Mouse (Mus musculus) neural tube, embryonic 11.5 days (tissue): ENCODE results near the gene Mical3. TPM values are rescaled to one million over a fixed set of nuclear protein-coding genes. Genes with fewer than 3 reads are reported as not detected.

ENCODE experiments used
- ATAC-seq: fragments of 200-750 bp; cut with Nextera tagmentation; 2 replicates; pipeline ENCODE4 v1.8.0; 2017; ENCODE audit warnings: moderate number of reproducible peaks, mild to moderate bottlenecking, moderate TSS enrichment, moderate library complexity; ENCODE audit not compliant: insufficient read depth, low FRiP score, low TSS enrichment
- DNase-seq: peaks from one replicate; pipeline ENCODE4 v3.0.0-alpha.2; 2015; ENCODE audit warnings: low spot score
- H3K27ac ChIP-seq: fragments of 300-500 bp; sonication (generic); 2 replicates; pipeline ENCODE4 v1.5.1; 2014; ENCODE audit warnings: low read depth, mild to moderate bottlenecking, low read length
- H3K27me3 ChIP-seq: fragments of 300-500 bp; sonication (generic); 2 replicates; pipeline ENCODE4 v1.6.1; 2014; ENCODE audit warnings: mild to moderate bottlenecking, low read length, mixed read lengths; ENCODE audit not compliant: control insufficient read depth, insufficient read depth
- H3K36me3 ChIP-seq: fragments of 300-500 bp; sonication (generic); 2 replicates; pipeline ENCODE4 v1.6.1; 2014; ENCODE audit warnings: mild to moderate bottlenecking, low read length, moderate library complexity, mixed read lengths; ENCODE audit not compliant: control insufficient read depth, insufficient read depth
- H3K4me1 ChIP-seq: fragments of 300-500 bp; sonication (generic); 2 replicates; pipeline ENCODE4 v1.6.1; 2014; ENCODE audit warnings: low read length, mixed read lengths; ENCODE audit not compliant: control insufficient read depth, insufficient read depth
- H3K4me2 ChIP-seq: fragments of 300-500 bp; sonication (generic); 2 replicates; pipeline ENCODE4 v1.6.1; 2014; ENCODE audit warnings: low read depth, mild to moderate bottlenecking, moderate library complexity
- H3K4me3 ChIP-seq: fragments of 300-500 bp; sonication (generic); 2 replicates; pipeline ENCODE4 v1.5.1; 2014; ENCODE audit warnings: low read depth, low read length
- H3K9ac ChIP-seq: fragments of 300-500 bp; sonication (generic); 2 replicates; pipeline ENCODE4 v1.6.1; 2014; ENCODE audit warnings: mild to moderate bottlenecking, low read length
- H3K9me3 ChIP-seq: fragments of 300-500 bp; sonication (generic); 2 replicates; pipeline ENCODE4 v1.6.1; 2016; ENCODE audit warnings: low read length; ENCODE audit not compliant: control insufficient read depth
- WGBS: fragments of 180-500 bp; shearing (Covaris S2); extraction: QIAGEN DNeasy Blood & Tissue Kit; methylation state at CpG from one replicate; pipeline ENCODE4 v1.1.7; 2014; 5-methylcytosine and 5-hydroxymethylcytosine counted together
- polyA plus RNA-seq: library from polyadenylated mRNA; unstranded; fragments of >200 nt; fragmentation: Nextera tagmentation; extraction: Ambion mirVana; gene quantifications from 2 replicates; pipeline ENCODE4 v1.2.1, GENCODE M21; 2014

The Mical3 gene
- polyA plus RNA-seq, 1 experiment from 2014 or later, result 18.4 TPM

DNA sequence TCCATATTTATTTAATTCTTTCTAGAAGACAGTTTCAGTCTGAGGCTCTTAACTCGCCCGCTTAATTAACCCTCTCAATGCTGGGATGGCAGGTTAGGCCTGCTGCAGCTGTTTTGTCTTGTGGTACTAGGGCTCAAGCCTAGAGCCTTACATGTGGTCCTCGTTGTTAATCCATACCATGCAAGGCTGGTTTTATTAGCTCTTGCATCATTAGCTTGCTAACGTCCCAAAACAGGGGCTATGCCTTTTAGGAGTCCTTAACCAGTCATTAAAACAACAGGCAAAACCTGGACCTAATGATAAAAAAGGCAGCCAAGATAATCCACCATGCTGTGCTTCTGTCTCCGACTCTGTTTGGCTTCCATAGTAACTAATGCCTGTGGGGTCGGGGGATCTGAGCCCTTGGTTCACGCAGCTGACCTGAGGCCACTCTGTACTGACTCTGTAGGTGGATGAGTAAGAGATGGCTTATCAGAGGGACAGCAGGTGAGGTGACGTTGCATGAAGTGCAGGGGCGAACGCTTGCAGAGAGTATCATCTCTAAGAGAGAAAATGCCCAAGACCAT is 104.7 kb downstream of the Mical3 start:
- H3K36me3 ChIP-seq, result peaks cover 1% of the 10 kb centered on the region
- H3K9me3 ChIP-seq, result no peaks in the 10 kb centered on the region
- no peaks in the 10 kb centered on the region for H3K27me3 ChIP-seq
- no peak overlapping the region for H3K4me2 ChIP-seq
- H3K4me1 ChIP-seq, result no peaks in the 10 kb centered on the region
- H3K9ac ChIP-seq, result no peak overlapping the region
- no peak for DNase-seq
- no peak overlapping the region for H3K27ac ChIP-seq
- no peak overlapping the region for H3K4me3 ChIP-seq
- WGBS, result 53% methylated on average over 10 of the region's 10 CpGs
- no peak for ATAC-seq

DNA sequence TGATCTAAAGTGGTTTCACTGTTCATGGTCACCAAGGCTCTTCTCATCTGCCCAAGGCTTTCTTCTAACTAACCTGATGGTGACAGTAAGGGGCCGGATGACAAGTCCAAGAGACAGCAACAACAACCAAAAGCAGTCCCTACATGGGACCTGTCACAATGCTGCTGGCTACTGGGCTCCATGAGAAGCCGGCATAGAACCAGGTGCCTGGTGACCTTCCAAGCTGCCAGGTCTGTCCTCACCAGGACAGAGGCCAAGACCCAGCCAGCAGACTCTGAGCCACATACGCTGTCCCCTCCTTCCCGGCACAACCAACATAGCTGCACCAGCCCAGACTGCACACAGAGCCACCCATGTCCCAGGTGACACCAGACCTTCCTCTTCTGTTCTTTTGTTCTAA is 112.7 kb downstream of the Mical3 start:
- Histone ChIP-seq H3K4me2 (no peak overlapping the region), H3K27ac (no peak overlapping the region), H3K4me1 (no peaks in the 10 kb centered on the region), H3K36me3 (peaks cover 3% of the 10 kb centered on the region), H3K27me3 (no peaks in the 10 kb centered on the region), H3K9me3 (no peaks in the 10 kb centered on the region), H3K4me3 (no peak overlapping the region), H3K9ac (no peak overlapping the region)
- WGBS, result 94% methylated on average over 4 of the region's 4 CpGs
- no peak for ATAC-seq
- DNase-seq, result no peak

DNA sequence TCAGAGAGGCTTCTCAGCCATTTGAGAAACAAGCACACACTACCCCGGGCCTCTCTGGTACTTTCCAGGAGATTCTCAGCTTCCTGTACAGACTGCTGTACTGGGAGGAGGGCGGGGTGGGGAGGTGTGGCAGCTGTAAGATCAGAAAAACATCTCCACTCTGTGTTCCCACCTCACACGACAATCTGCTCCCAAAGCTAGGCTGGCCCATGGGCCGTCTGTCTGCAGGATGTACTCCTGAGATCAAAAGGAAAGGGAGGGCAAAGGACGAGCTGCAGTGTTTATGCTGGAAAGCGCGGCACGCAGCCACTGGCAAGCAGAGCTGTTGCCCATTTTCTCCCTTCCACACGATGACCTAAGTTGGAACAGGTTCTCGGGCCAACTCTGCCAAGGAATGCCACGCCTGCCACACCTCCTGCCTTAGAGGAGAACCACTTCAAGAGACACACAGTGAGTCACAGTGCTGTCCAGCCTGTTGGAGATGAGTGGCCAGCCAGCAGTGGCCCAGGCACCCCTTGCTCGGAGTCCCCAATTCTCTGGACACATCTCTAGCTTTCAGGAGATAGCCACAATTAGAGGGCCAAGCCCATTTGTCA is 113.3 kb downstream of the Mical3 start:
- WGBS, result 59% methylated on average over 12 of the region's 12 CpGs
- no peak overlapping the region for H3K27ac ChIP-seq
- no peaks in the 10 kb centered on the region for H3K9me3 ChIP-seq
- no peak overlapping the region for H3K4me3 ChIP-seq
- peaks cover 3% of the 10 kb centered on the region for H3K36me3 ChIP-seq
- H3K4me2 ChIP-seq, result no peak overlapping the region
- ATAC-seq, result no peak
- no peak for DNase-seq
- no peaks in the 10 kb centered on the region for H3K4me1 ChIP-seq
- H3K27me3 ChIP-seq, result no peaks in the 10 kb centered on the region
- H3K9ac ChIP-seq, result no peak overlapping the region

DNA sequence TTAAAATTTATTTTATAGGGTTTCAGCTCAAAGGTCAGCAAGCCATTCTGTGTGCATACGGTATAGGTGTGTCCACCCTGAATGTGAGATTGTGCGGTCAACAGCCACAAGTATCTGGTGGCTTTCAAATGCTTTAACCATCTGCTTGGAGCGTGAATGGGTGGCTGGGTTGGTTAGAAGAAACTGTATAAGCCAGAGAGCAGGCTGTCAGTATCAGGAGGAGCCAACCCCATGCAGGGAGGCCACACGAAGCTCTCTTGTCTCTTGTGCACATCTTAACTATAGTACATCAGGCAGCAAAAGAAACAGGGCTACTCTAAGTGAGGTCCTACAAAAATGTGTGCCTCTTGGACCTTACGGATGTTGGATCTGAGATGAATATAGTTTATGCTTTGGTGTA is 114.7 kb downstream of the Mical3 start:
- 84% methylated on average over 5 of the region's 5 CpGs for WGBS
- H3K36me3 ChIP-seq, result peaks cover 4% of the 10 kb centered on the region

DNA sequence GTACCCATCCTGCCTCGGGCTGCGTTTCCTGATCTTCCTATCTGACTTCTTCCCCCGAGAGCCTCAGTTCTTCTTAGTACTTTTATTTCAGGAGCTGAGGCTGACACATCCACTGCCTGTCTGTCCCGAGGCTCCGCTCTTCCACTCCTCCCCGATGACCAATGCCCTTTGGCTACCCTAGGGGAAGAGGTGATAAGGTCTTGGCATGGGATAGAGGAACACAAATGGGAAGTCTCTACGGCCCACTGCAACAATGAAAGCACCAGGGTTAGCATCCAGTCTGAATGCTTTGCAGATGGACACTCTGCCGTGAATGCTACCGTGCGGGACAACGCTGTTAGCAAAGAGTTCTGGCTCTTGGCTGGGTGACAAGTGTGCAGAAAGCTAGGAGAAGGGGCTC is 116.5 kb downstream of the Mical3 start:
- Histone ChIP-seq H3K9me3 (no peaks in the 10 kb centered on the region), H3K27me3 (no peaks in the 10 kb centered on the region), H3K27ac (no peak overlapping the region), H3K4me1 (no peaks in the 10 kb centered on the region), H3K4me2 (no peak overlapping the region), H3K36me3 (0 out of 2 replicates have a peak, but pooled peaks cover 2% of the 10 kb centered on the region), H3K4me3 (no peak overlapping the region), H3K9ac (no peak overlapping the region)
- 86% methylated on average over 11 of the region's 11 CpGs for WGBS
- ATAC-seq, result no peak
- DNase-seq, result no peak

More for the DNA sequence above, 114.7 kb downstream of the Mical3 start:
- H3K27me3 ChIP-seq, result no peaks in the 10 kb centered on the region
- H3K4me2 ChIP-seq, result no peak overlapping the region
- no peak overlapping the region for H3K4me3 ChIP-seq
- no peak overlapping the region for H3K9ac ChIP-seq
- H3K9me3 ChIP-seq, result no peaks in the 10 kb centered on the region
- DNase-seq, result no peak
- no peak overlapping the region for H3K27ac ChIP-seq
- no peaks in the 10 kb centered on the region for H3K4me1 ChIP-seq
- no peak for ATAC-seq

DNA sequence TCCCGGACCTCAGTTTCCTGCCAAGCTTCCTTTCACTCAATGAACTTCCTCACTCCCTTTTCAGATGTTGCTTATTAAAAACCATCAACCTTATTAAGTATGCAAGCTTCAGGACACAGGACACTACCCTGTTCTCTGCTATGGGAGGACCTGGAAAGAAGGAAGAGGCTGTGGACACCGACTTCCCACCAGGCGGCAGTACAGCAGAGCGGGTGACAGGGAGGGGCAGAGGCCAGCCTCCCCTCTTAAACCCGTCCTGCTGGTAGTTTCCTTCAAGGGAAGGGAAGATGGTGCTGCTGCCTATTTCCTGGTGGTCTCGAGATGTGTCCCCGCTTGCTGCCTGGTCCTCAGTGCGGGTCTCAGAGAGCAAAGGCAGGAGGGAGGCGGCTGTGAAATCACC is 117.0 kb downstream of the Mical3 start:
- H3K4me3 ChIP-seq, result no peak overlapping the region
- 56% methylated on average over 9 of the region's 9 CpGs for WGBS

DNA sequence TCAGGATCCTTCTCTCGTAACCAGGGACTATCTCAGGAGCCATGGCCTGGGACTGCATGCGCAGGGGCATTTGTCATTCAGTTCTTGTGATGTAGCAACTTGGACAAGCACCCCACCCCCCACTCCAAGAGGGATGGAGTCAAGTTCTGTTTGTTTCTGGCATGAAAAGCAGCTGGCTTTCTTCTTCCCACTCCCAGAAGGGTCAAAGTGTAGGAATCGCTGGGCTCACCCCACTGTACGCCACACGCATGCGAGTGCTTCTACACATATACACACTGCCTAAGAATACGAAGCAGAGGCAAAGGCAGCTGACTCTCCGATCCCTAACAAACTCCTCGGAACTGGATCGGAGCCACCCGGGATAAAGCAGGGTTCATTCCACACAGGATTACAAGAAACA is 119.1 kb downstream of the Mical3 start:
- WGBS, result 89% methylated on average over 11 of the region's 11 CpGs

More for the DNA sequence above, 117.0 kb downstream of the Mical3 start:
- Histone ChIP-seq H3K4me1 (no peaks in the 10 kb centered on the region), H3K4me2 (no peak overlapping the region), H3K27ac (no peak overlapping the region), H3K9me3 (no peaks in the 10 kb centered on the region), H3K9ac (no peak overlapping the region), H3K36me3 (0 out of 2 replicates have a peak, but pooled peaks cover 4% of the 10 kb centered on the region), H3K27me3 (no peaks in the 10 kb centered on the region)
- ATAC-seq (no peak), DNase-seq (peak; percentile 49)

DNA sequence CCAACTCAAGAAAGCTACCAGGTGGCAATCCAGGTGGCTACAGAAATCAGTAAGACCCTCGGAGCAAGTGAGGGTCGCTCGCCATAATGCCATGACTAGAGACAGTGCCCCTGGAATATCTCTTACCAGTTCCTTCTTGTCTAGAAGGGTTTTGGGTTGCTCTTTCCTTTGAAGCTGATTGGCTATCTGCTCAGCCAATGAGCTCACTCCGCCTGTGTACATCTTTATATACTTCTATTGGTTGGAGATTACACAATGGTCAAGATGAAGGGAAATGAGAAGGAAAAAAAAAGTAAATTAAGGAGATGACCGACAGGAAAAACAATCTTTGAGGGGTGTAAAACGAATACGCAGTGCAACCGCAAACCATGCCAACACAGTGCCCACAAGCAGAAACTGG is 121.1 kb downstream of the Mical3 start:
- Histone ChIP-seq H3K4me3 (no peak overlapping the region), H3K9me3 (no peaks in the 10 kb centered on the region), H3K27me3 (no peaks in the 10 kb centered on the region), H3K36me3 (0 out of 2 replicates have a peak, but pooled peaks cover 4% of the 10 kb centered on the region), H3K4me1 (no peaks in the 10 kb centered on the region), H3K4me2 (no peak overlapping the region), H3K27ac (no peak overlapping the region), H3K9ac (no peak overlapping the region)
- no peak for ATAC-seq
- WGBS, result 92% methylated on average over 8 of the region's 8 CpGs
- no peak for DNase-seq

More for the DNA sequence above, 119.1 kb downstream of the Mical3 start:
- Histone ChIP-seq H3K9me3 (no peaks in the 10 kb centered on the region), H3K4me2 (no peak overlapping the region), H3K27ac (no peak overlapping the region), H3K4me1 (no peaks in the 10 kb centered on the region), H3K4me3 (no peak overlapping the region), H3K9ac (no peak overlapping the region), H3K27me3 (no peaks in the 10 kb centered on the region), H3K36me3 (0 out of 2 replicates have a peak, but pooled peaks cover 4% of the 10 kb centered on the region)
- ATAC-seq (no peak), DNase-seq (no peak)

DNA sequence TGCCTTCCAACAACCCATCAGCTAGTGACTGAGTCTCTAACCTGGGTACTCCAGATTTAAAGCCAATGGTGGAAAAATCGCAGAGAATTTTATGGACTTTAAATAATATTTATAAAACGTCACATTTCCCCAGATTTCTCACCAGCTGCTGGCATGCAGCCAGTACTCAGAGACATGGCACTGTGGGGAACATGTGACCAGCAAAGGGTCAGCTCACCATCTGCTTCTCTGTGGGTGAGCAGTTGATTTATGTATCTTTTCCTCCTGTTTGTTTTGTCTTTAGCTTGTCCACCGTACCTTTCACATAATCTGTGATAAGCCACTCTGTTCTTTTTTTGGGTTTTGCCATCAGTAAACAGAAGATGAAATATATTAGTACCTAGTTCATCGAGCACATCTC is 125.8 kb downstream of the Mical3 start:
- Histone ChIP-seq H3K9me3 (no peaks in the 10 kb centered on the region), H3K36me3 (peaks cover 2% of the 10 kb centered on the region; the same call in 1 of the 2 replicates), H3K4me3 (no peak overlapping the region), H3K27ac (no peak overlapping the region), H3K9ac (no peak overlapping the region), H3K4me1 (no peaks in the 10 kb centered on the region), H3K4me2 (no peak overlapping the region), H3K27me3 (no peaks in the 10 kb centered on the region)
- no peak for DNase-seq
- 45% methylated on average over 4 of the region's 4 CpGs for WGBS
- no peak for ATAC-seq
